Mouse (Mus musculus) cerebral cortex, adult 2 months (tissue): ENCODE measurements around the gene Hsbp1.

Experiments used
- WGBS: fragments of 180-500 bp; shearing (Covaris S2); methylation state at CpG from one replicate; pipeline ENCODE4 v1.1.7; 2018; 5-methylcytosine and 5-hydroxymethylcytosine counted together

Gene Hsbp1

GRCm38 (mm10) chr8:119344190-119344856 lies at the start of gene Hsbp1:
Gene Hsbp1, plus strand, starts transcription at chr8:119344488.
- 1% methylated on average over 52 of the region's 52 CpGs for WGBS

GRCm38 (mm10) chr8:119295477-119295876 lies 48.8 kb upstream of the Hsbp1 start:
- 76% methylated on average over 13 of the region's 13 CpGs for WGBS

GRCm38 (mm10) chr8:119297752-119298151 lies 46.5 kb upstream of the Hsbp1 start:
- WGBS, result 38% methylated on average over 3 of the region's 3 CpGs

GRCm38 (mm10) chr8:119300335-119300734 lies 44.0 kb upstream of the Hsbp1 start:
- 88% methylated on average over 5 of the region's 5 CpGs for WGBS

- WGBS, result 65% methylated on average over 8 of the region's 8 CpGs
These were observed 40.1 kb upstream of the Hsbp1 start for GRCm38 (mm10) chr8:119304196-119304595.

- WGBS, result 39% methylated on average over 3 of the region's 3 CpGs
These were observed 32.9 kb upstream of the Hsbp1 start for GRCm38 (mm10) chr8:119311412-119311811.

GRCm38 (mm10) chr8:119323215-119323614 lies 21.1 kb upstream of the Hsbp1 start:
- WGBS, result 40% methylated on average over 6 of the region's 6 CpGs

GRCm38 (mm10) chr8:119339546-119339945 lies 4.7 kb upstream of the Hsbp1 start:
- WGBS, result 75% methylated on average over 4 of the region's 4 CpGs

- 86% methylated on average over 3 of the region's 3 CpGs for WGBS
These were observed 682 bp upstream of the Hsbp1 start for GRCm38 (mm10) chr8:119343606-119344005.

GRCm38 (mm10) chr8:119345029-119345682 lies 868 bp downstream of the Hsbp1 start:
- 41% methylated on average over 22 of the region's 22 CpGs for WGBS

- WGBS, result 83% methylated on average over 15 of the region's 15 CpGs
These were observed 1.4 kb downstream of the Hsbp1 start for GRCm38 (mm10) chr8:119345683-119346075.

GRCm38 (mm10) chr8:119351647-119352046 lies 7.4 kb downstream of the Hsbp1 start:
- WGBS, result 94% methylated on average over 19 of the region's 19 CpGs

- 68% methylated on average over 10 of the region's 10 CpGs for WGBS
These were observed 8.8 kb downstream of the Hsbp1 start for GRCm38 (mm10) chr8:119352977-119353658.

- WGBS, result 89% methylated on average over 6 of the region's 6 CpGs
These were observed 9.4 kb downstream of the Hsbp1 start for GRCm38 (mm10) chr8:119353659-119354023.

- WGBS, result 52% methylated on average over 5 of the region's 5 CpGs
These were observed 12.3 kb downstream of the Hsbp1 start for GRCm38 (mm10) chr8:119356631-119357030.

GRCm38 (mm10) chr8:119358175-119358574 lies 13.9 kb downstream of the Hsbp1 start:
- 74% methylated on average over 7 of the region's 7 CpGs for WGBS

GRCm38 (mm10) chr8:119358836-119359235 lies 14.5 kb downstream of the Hsbp1 start:
- WGBS, result 57% methylated on average over 14 of the region's 14 CpGs

GRCm38 (mm10) chr8:119360686-119361295 lies 16.5 kb downstream of the Hsbp1 start:
- 58% methylated on average over 8 of the region's 8 CpGs for WGBS

- WGBS, result 93% methylated on average over 9 of the region's 9 CpGs
These were observed 30.4 kb downstream of the Hsbp1 start for GRCm38 (mm10) chr8:119374716-119375115.

GRCm38 (mm10) chr8:119378476-119378875 lies 34.2 kb downstream of the Hsbp1 start:
- WGBS, result 61% methylated on average over 7 of the region's 7 CpGs

- WGBS, result 35% methylated on average over 4 of the region's 4 CpGs
These were observed 36.3 kb downstream of the Hsbp1 start for GRCm38 (mm10) chr8:119380619-119381018.

- 20% methylated on average over 10 of the region's 10 CpGs for WGBS
These were observed 40.2 kb downstream of the Hsbp1 start for GRCm38 (mm10) chr8:119384478-119384877.
